Mouse (Mus musculus) cerebellum, adult 11-12 months (tissue): ENCODE results near the gene Iqgap1.
"Not testable (repeated sequence)": the region's sequence is repeated elsewhere in the genome, so short reads cannot be mapped to it uniquely, and the experiment has no call there.

ENCODE experiments used
- DNase-seq: peaks from one replicate; pipeline ENCODE4 v3.0.0; 2022

The Iqgap1 gene

DNA sequence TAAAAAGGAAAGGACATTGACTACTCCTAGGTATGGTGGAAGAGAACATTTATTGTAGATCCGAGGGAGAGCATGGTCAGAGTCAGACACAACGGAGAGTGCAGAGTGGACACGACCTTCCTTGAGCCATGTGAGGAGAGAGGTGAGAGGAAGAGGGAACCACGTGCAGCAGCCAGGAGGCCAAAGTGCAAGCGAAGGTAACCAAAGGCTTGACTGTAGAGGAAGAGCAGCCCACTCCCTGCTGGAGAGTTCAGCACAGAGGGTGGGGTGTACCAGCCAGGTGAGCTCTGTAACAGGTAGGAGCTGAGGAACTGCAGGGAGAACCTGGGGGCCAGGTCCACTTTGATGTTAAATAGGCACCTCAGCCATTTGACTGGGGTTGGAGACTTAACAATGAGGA lies 16.4 kb upstream of the Iqgap1 start:
- DNase-seq, result no peak

- DNase-seq, result no peak
Observed at GRCm38 (mm10) chr7:80840937-80841336, 15.2 kb upstream of the Iqgap1 start.

DNA sequence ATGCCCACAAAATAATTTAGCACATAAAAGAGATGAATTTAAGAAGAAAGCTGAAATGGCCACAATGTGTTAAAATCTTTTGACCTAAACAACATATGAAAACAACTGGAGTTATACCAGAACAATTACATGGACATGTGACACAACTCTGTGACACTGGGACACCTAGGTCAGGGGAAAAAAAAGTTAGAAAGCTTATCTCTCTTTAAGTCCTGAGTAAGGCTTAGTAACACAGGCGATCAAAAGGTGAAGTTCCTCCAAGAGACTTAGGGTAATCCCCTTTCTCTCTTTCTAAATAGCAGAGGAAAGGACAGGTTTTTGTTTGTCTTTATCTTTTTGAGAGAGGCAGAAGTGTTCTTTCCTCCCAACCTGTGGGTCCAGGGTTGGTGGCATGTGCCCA lies 14.5 kb upstream of the Iqgap1 start:
- DNase-seq, result no peak

DNA sequence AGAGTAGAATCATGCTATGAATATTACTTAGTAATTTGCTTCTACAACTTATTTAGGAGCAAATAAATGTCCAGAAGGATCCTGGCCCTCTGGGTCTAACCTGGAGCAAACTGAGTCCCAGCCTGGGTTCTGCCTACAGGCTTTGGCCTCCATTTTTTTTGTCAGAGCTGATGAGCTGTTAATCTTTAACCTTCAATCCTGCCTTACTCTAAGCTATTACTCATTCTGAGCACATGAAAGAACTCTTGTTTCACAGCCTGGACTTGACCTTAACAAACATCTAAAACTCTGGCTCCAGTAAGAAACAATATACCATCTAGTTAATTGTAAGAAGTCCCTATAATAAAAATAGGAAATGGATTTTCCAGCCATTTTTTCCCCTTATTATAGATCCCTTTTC lies 14.0 kb upstream of the Iqgap1 start:
- DNase-seq, result no peak

DNA sequence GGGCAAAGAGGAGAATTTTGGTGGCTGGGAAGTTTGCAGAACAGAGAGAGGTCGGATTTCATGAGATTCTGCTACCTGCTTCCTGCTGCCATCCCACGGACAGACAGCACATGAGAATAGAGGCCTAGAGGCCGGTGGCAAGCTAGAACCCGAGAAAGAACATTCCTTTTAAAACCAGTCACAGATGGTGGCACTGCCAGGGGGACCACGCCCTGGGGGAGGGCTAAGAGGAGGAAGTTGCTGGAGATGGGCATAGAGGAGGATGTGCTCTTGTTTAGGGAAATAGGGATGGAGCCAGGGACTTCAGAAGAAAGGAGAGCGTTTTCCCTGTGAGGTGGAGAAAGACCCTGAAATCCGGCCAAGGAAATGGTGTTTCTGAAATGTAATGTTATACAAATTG lies 12.5 kb upstream of the Iqgap1 start:
- no peak for DNase-seq

DNA sequence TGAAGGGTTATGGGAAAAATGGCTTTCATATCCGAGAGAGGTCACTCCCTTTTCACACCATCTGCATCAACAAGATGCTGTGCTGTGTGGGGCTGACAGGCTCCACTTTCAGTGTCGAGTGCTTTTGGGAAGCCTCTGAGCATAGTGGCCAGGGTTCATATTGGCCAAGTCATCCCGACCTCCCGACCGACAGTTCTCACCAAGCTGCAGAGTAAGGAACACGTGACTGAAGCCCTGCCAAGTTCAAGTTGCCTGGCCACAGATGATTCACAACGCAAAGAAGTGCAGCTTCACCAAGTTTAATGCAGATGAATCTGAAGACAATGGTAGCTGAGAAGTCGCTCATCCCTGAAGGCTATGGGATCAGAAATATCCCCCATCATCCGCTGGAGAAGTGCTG lies 12.0 kb upstream of the Iqgap1 start:
- no peak for DNase-seq

GRCm38 (mm10) chr7:80835984-80836652 lies 10.3 kb upstream of the Iqgap1 start:
- DNase-seq, result no peak

DNA sequence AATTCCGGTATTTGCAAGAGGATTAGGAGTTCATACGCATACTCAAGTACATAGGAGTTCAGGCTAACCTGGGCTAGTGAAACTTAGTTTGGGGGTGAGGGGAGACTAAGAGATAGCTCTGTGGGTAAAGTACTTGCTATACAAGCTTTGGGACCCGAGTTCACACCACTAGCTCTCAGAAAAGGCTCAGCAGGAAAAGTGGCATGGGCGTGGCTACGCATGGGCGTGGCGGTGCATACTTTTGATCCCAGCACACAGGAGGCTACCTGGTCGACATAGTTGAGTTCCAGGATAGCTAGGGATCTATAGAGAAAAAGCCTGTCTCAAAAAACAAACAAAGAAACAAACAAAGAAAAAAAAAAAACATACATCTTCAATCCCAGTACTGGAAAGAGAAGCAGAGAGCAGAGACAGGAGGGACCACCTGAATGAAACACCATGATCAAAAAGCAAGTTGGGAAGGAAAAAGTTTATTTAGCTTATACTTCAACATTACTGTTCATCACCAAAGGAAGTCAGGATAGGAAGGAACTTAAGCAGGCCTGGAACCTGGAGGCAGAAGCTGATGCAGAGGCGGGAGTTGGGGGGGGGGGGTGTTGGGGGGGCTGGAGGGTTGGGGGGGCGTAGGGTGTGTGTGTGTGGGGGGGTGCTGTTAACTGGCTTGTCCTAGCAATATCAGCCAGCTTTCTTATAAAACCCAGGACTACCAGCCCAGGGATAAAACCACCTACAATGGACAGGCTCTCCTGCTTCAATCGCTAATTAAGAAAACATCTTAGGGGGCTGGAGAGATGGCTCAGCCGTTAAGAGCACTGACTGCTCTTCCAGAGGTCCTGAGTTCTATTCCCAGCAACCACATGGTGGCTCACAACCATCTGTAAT lies 8.1 kb upstream of the Iqgap1 start:
- no peak for DNase-seq

GRCm38 (mm10) chr7:80832996-80833650 lies 7.3 kb upstream of the Iqgap1 start:
- not testable (repeated sequence) for DNase-seq

- no peak for DNase-seq
Observed at GRCm38 (mm10) chr7:80832191-80832590, 6.4 kb upstream of the Iqgap1 start.

- DNase-seq, result no peak
Observed at GRCm38 (mm10) chr7:80830193-80830803, 4.5 kb upstream of the Iqgap1 start.

DNA sequence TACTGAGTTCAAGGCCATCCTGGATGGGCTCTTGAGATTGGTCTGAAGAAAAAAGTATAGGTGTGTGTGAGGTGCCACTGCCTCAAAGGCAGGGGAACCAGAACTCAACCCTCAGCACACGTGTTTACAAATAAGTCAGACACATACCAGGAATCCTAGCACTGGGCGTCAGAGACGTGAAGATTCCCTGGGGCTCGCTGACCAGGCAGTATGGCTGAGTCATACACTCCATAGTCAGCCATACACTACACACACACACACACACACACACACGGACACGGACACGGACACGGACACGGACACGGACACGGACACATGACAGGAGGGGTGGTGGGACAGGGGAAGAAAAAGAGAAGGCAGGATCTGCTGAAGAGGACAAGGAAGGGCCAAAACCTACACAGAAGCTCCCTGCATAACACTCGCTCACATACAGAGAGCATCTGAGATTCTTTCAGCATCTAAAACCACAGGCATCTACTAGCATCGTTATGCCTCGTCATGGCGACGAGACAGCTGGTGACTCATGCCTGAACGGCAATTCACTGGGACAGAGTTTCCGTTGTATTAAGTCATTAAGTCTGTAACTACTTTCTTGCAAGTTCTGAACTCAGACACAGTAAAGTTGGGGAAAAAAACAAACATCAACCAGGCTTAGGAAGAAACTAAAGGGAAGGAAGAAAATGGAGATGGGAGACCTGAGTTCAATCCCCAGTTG lies 2.5 kb upstream of the Iqgap1 start:
- no peak for DNase-seq

- no peak for DNase-seq
Observed at GRCm38 (mm10) chr7:80823875-80824682, 1.7 kb downstream of the Iqgap1 start.

DNA sequence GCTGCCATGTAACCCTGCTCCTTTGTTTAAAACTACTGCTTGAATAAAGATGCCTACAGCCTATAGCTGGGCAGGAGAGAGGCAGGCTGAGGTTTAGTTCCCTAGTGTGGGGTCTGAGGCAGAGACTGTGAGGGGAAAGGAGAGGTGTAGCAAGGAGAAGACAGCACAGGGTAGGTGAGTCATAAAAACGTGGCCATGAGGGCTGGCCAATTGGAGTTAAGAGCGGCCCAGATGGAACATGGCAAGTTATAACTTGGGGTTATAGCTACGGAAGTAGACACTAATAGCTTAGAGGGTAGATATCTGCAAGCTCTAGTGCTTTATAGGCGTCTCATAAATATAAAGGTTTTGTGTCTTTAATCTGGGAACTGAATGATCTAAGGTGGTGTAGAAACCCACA lies 2.5 kb downstream of the Iqgap1 start:
- no peak for DNase-seq

DNA sequence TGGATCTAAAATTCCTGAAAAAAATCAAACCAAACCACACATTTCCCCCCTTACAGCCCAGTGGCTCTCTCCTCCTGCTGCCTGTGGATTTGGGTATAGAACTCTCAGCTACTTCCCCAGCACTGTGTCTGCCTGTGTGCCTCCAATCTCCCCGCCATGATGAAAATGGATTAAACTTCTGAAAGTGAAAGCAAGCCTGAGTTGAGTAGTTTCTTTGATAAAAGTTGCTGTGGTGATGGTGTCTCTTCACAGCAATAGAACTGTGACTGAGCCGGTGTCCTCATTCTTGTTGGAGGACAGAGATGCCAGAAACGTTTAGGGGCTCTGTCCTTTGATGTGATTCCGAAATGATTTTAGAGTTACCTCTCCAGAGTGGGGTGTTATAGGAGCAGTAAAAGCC lies 4.9 kb downstream of the Iqgap1 start:
- DNase-seq, result no peak

GRCm38 (mm10) chr7:80816641-80817040 lies 9.1 kb downstream of the Iqgap1 start:
- DNase-seq, result no peak

- no peak for DNase-seq
Observed at GRCm38 (mm10) chr7:80813397-80813796, 12.4 kb downstream of the Iqgap1 start.

- DNase-seq, result no peak
Observed at GRCm38 (mm10) chr7:80806331-80806730, 19.4 kb downstream of the Iqgap1 start.

GRCm38 (mm10) chr7:80803173-80803872 lies 22.5 kb downstream of the Iqgap1 start:
- DNase-seq, result peak; percentile 94

DNA sequence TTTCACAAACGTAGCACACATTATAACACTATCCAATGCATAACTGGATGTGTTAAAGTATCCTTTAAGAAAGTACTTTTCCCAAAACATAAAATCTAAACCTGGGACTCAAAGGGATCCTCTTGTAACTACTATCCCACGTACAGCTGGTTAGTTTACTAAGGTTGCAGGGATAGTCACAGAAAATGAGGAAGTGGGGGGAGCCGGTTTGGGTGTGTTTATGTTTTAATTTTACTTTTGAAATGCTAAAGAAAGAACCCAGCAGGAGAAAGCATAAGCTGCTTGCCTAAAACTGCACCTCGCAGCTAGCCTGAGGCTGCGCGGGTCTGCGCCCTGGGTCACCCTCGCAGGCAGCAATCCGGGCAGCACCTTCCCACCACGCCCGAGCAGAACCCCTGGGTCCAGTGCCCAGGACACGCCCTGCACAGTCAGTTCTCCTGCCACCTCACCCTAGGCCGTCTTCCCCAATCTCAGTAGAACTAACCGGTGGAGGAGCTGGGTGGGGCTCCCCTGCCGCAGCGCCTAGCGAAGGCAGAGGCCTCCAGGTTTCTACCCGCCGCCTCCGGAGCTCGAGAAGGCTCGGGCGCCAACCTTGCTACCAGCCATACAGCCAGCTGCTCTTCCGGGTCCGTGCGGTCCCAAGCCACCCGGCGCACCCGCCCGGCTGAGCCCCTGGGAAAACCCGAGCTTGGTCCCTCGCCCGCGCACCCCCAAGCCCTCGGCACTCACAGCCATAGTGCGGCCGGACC lies 23.2 kb downstream of the Iqgap1 start:
- no peak for DNase-seq
